Mouse (Mus musculus): ENCODE data around the gene Alcam.

DNA sequence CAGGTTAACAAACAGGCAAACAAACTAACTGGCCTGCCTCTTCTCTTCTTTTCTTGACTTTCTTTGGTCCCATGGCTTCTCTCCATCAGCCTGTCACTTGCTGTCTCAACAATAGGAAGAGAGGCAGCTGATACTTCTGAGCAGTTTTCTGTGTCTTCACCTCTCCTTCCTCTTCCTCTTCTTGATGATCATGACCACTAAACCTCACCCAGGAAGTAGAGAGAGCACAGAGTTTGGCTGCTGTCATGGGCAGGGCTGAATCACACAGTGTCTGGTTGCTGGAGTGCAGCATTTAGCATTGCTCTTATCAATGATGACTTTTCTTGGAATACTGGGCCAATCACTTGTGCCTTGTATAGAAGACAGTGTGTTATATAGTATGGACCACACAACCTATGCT lies 14.6 kb upstream of the Alcam start:
- TF ChIP-seq POLR2A (IDR thresholded peaks at IDR 0.05; ENCODE audit: control insufficient read depth, low read depth, low read length) (no peak), CTCF (IDR thresholded peaks at IDR 0.05; ENCODE audit: control insufficient read depth, insufficient read depth, insufficient replicate concordance, low read depth, low read length) (no peak)

Data from testis, adult 2 months (tissue).